Mouse (Mus musculus) kidney, embryonic 14.5 days (tissue): ENCODE results near the gene Prcp. TPM values are rescaled to one million over a fixed set of nuclear protein-coding genes. Genes with fewer than 3 reads are reported as not detected.

Experiments used
- ATAC-seq: fragments of 200-750 bp; cut with Nextera tagmentation; 2 replicates; pipeline ENCODE4 v1.8.0; 2017; ENCODE audit warnings: moderate number of reproducible peaks, mild to moderate bottlenecking, moderate TSS enrichment, moderate library complexity; ENCODE audit not compliant: low FRiP score, low TSS enrichment
- H3K27ac ChIP-seq: fragments of 300-500 bp; sonication (generic); 2 replicates; pipeline ENCODE4 v1.5.1; 2014; ENCODE audit warnings: low read depth, mild to moderate bottlenecking, low read length, moderate library complexity, mixed read lengths
- H3K27me3 ChIP-seq: fragments of 300-500 bp; sonication (generic); 2 replicates; pipeline ENCODE4 v1.6.1; 2014; ENCODE audit warnings: mild to moderate bottlenecking, low read length; ENCODE audit not compliant: control insufficient read depth, insufficient read depth
- H3K36me3 ChIP-seq: fragments of 300-500 bp; sonication (generic); 2 replicates; pipeline ENCODE4 v1.6.1; 2014; ENCODE audit warnings: low read length, mixed read lengths; ENCODE audit not compliant: control insufficient read depth, insufficient read depth
- H3K4me1 ChIP-seq: fragments of 300-500 bp; sonication (generic); 2 replicates; pipeline ENCODE4 v1.6.1; 2014; ENCODE audit warnings: low read length, mixed read lengths; ENCODE audit not compliant: control insufficient read depth, insufficient read depth
- H3K4me2 ChIP-seq: fragments of 300-500 bp; sonication (generic); replicated peaks from 2 replicates; pipeline ENCODE4 v1.6.1; 2014; ENCODE audit warnings: low read depth, mild to moderate bottlenecking, low read length
- H3K4me3 ChIP-seq: fragments of 300-500 bp; sonication (generic); 2 replicates; pipeline ENCODE4 v1.5.1; 2014; ENCODE audit warnings: mild to moderate bottlenecking, low read length
- H3K9ac ChIP-seq: fragments of 300-500 bp; sonication (generic); 2 replicates; pipeline ENCODE4 v1.6.1; 2014; ENCODE audit warnings: low read depth, mild to moderate bottlenecking, low read length, moderate library complexity
- H3K9me3 ChIP-seq: fragments of 300-500 bp; sonication (generic); 2 replicates; pipeline ENCODE4 v1.6.1; 2016; ENCODE audit warnings: low read length; ENCODE audit not compliant: control insufficient read depth
- WGBS: fragments of 180-500 bp; shearing (Covaris S2); extraction: QIAGEN DNeasy Blood & Tissue Kit; methylation state at CpG from one replicate; pipeline ENCODE4 v1.1.7; 2014; 5-methylcytosine and 5-hydroxymethylcytosine counted together
- polyA plus RNA-seq: library from polyadenylated mRNA; unstranded; fragments of >200 nt; fragmentation: Nextera tagmentation; extraction: Ambion mirVana; gene quantifications from 2 replicates; pipeline ENCODE4 v1.2.1, GENCODE M21; 2014

Gene Prcp
- polyA plus RNA-seq, 1 experiment from 2014 or later: 24.2 TPM

DNA sequence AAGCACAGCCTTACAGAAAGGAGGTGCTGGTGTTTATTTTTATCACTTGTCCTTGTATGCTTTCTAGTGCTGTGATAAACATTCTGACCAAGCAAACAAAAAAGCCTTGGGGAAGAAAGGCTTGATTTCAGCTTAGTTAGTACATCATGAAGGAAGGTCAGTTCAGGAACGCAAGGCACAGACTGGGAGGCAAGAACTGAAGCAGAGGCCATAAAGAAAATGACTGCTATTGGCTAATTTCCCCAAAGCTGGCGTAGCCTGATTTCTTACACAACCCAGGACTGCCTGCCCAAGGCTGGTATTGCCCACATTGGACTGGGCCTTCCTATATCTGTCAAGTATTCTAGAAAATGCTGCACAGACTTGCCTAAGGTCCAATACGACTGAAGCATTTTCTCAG is 26.0 kb upstream of the Prcp start:
- WGBS: 74% methylated on average over 3 of the region's 3 CpGs
- H3K9me3 ChIP-seq: no peaks in the 10 kb centered on the region
- ATAC-seq: no peak

GRCm38 (mm10) chr7:92866526-92866925 is 7.7 kb upstream of the Prcp start:
- no peak overlapping the region for H3K27ac ChIP-seq
- H3K36me3 ChIP-seq: peaks cover 13% of the 10 kb centered on the region
- no peaks in the 10 kb centered on the region for H3K4me1 ChIP-seq
- no peak overlapping the region for H3K4me3 ChIP-seq
- H3K27me3 ChIP-seq: no peaks in the 10 kb centered on the region
- WGBS: 42% methylated on average over 2 of the region's 2 CpGs
- no peak for ATAC-seq
- no peaks in the 10 kb centered on the region for H3K9me3 ChIP-seq
- H3K4me2 ChIP-seq: no peak overlapping the region
- H3K9ac ChIP-seq: no peak overlapping the region

More for the DNA sequence above, 26.0 kb upstream of the Prcp start:
- H3K4me3 ChIP-seq: no peak overlapping the region
- no peak overlapping the region for H3K4me2 ChIP-seq
- no peaks in the 10 kb centered on the region for H3K36me3 ChIP-seq
- H3K27ac ChIP-seq: no peak overlapping the region
- H3K27me3 ChIP-seq: no peaks in the 10 kb centered on the region
- no peaks in the 10 kb centered on the region for H3K4me1 ChIP-seq
- no peak overlapping the region for H3K9ac ChIP-seq

- H3K27me3 ChIP-seq: no peaks in the 10 kb centered on the region
- H3K36me3 ChIP-seq: peaks cover 7% of the 10 kb centered on the region
- peaks cover 5% of the 10 kb centered on the region; the same call in 1 of the 2 replicates for H3K4me1 ChIP-seq
- no peak overlapping the region for H3K4me2 ChIP-seq
- ATAC-seq: no peak
- no peaks in the 10 kb centered on the region for H3K9me3 ChIP-seq
- 74% methylated on average over 3 of the region's 3 CpGs for WGBS
- H3K9ac ChIP-seq: no peak overlapping the region
- H3K4me3 ChIP-seq: no peak overlapping the region
- H3K27ac ChIP-seq: no peak overlapping the region
Measured at GRCm38 (mm10) chr7:92870161-92870560, 4.1 kb upstream of the Prcp start.

GRCm38 (mm10) chr7:92871596-92871995 is 2.7 kb upstream of the Prcp start:
- no peak overlapping the region for H3K9ac ChIP-seq
- H3K36me3 ChIP-seq: peaks cover 2% of the 10 kb centered on the region; the same call in 1 of the 2 replicates
- H3K9me3 ChIP-seq: no peaks in the 10 kb centered on the region
- WGBS: 90% methylated on average over 4 of the region's 4 CpGs
- no peak overlapping the region for H3K27ac ChIP-seq
- ATAC-seq: no peak
- no peak overlapping the region for H3K4me2 ChIP-seq
- H3K4me3 ChIP-seq: no peak overlapping the region
- H3K27me3 ChIP-seq: no peaks in the 10 kb centered on the region
- peaks cover 11% of the 10 kb centered on the region; the same call in 1 of the 2 replicates for H3K4me1 ChIP-seq

DNA sequence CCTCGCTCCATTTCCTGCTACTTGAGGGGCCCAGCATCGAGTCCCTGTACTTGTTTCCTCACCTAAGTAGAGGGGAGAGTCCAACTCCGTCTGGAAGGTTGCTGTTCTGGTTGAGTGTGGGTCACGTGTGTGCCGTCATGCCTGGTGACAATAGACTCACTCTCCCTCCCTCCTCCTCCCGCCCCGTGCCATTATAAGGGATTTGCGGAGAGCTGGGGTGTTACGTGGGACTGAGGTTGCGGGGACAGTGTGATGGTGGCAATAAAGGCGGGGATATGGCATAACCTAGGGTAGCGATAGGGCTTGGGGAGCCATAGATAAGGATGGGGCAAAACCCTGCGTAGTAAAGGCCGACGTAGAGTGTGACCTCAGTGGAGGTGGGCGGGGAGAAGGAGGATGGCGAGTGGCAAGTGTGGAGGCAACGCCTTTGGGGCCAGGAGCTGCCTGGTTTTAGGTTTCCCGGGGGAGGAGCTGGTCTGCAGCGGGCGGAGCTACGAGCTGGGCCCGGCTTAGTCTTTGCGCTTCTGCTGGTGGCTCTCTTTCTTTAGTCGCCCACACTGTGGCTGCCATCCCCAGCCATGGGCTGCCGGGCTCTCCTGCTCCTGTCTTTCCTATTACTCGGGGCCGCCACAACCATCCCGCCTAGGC is 615 bp downstream of the Prcp start:
- no peaks in the 10 kb centered on the region for H3K9me3 ChIP-seq
- ATAC-seq: peak; percentile 90
- H3K27ac ChIP-seq: peak overlapping the region; percentile 97
- no peaks in the 10 kb centered on the region for H3K27me3 ChIP-seq
- H3K4me2 ChIP-seq: peak overlapping the region; percentile 65
- under 1% methylated on average over 29 of the region's 29 CpGs for WGBS
- no peaks in the 10 kb centered on the region; the same call in 1 of the 2 replicates for H3K36me3 ChIP-seq
- H3K4me1 ChIP-seq: peaks cover 13% of the 10 kb centered on the region; the same call in 1 of the 2 replicates
- peak overlapping the region; percentile 75 for H3K9ac ChIP-seq
- H3K4me3 ChIP-seq: peak overlapping the region; percentile 60

DNA sequence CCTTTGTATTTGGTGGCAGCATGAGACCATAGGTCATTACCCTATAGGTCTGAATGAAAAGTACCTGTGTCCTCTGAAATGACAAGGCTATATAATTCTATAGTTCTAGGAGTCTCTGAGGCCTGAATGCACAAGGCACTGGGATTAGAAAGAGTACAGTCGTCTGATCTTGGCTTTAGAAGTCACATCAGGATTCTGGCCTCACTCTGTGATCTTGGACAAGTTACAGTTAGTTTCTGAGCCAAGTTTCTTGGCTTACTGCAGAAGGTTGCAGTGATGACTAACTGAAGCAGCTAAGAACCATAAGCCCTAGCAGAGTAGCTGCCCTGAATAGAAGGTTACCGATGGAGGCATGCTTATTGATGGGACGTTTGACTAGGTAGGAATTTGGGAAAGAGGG is 1.8 kb downstream of the Prcp start:
- H3K4me1 ChIP-seq: peaks cover 13% of the 10 kb centered on the region; the same call in 1 of the 2 replicates
- H3K36me3 ChIP-seq: no peaks in the 10 kb centered on the region; the same call in 1 of the 2 replicates
- H3K9ac ChIP-seq: peak overlapping the region; percentile 75
- no peak overlapping the region; the same call in 1 of the 2 replicates for H3K27ac ChIP-seq
- H3K4me3 ChIP-seq: peak overlapping the region; percentile 60; the same call in 1 of the 2 replicates
- no peaks in the 10 kb centered on the region for H3K9me3 ChIP-seq
- no peaks in the 10 kb centered on the region for H3K27me3 ChIP-seq
- 17% methylated on average over 3 of the region's 3 CpGs for WGBS
- ATAC-seq: no peak
- H3K4me2 ChIP-seq: peak overlapping the region; percentile 65

DNA sequence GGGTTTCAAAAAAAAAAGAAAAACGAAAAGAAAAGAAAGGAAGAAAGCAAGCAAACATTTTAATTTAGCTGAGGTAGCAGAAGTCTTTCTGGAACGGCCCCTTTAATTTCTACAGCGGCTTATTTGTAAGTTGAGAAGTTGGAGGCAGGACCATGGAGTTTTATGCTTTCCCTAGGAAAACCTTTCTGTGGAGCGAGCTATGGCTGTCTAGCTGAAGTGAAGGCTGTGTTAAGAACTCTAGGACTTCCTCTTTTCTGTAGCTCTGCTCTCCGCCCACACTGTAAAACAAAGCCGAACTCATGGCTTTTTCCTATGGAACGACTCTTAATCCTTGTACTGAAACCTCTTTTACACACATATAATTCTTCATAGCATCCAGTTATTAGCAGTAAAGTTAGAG is 2.3 kb downstream of the Prcp start:
- H3K4me3 ChIP-seq: peak overlapping the region; percentile 60
- H3K9me3 ChIP-seq: no peaks in the 10 kb centered on the region
- WGBS: 7% methylated on average over 7 of the region's 7 CpGs
- H3K27ac ChIP-seq: peak overlapping the region; percentile 65
- no peaks in the 10 kb centered on the region for H3K36me3 ChIP-seq
- H3K27me3 ChIP-seq: no peaks in the 10 kb centered on the region
- peak overlapping the region; percentile 65 for H3K4me2 ChIP-seq
- no peak for ATAC-seq
- H3K9ac ChIP-seq: peak overlapping the region; percentile 19; the same call in 1 of the 2 replicates
- peaks cover 13% of the 10 kb centered on the region; the same call in 1 of the 2 replicates for H3K4me1 ChIP-seq

DNA sequence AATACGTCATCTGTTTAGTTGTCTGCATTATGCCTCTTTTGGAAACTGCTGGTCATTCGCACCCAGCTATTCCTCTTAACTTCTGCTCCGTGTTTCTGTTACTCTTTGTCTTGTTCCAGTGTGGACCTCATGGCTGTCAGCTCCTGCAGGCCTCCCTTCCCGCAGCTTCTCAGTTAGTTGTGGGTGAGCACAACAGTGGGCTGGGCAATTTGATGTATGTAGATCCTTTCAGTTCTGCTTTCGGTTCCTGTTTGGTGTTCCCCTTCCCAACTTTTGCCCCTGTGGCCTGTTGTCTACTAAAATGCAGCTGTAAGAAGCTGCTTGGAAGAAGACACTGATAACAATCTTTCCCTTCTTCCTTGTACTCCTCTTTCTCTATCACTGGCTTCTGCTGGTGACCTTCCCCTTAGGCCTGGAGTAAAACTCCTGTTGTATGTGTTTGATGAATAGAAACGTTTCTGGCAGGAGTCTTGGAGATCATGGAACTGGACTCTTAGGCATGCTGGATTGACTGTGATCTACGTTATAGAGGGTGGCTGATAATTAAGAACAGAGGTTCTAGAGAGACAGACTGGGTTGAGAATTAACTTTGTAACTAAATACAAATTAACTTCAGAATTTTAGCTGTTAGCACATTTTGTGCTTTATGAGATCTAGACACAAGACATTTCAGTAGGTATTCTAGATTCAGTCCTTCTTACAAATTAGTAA is 4.5 kb downstream of the Prcp start:
- no peak overlapping the region for H3K4me3 ChIP-seq
- peaks cover 9% of the 10 kb centered on the region; the same call in 1 of the 2 replicates for H3K4me1 ChIP-seq
- 78% methylated on average over 7 of the region's 7 CpGs for WGBS
- H3K4me2 ChIP-seq: no peak overlapping the region
- H3K9me3 ChIP-seq: no peaks in the 10 kb centered on the region
- no peak overlapping the region for H3K9ac ChIP-seq
- no peaks in the 10 kb centered on the region for H3K27me3 ChIP-seq
- no peak overlapping the region for H3K27ac ChIP-seq
- ATAC-seq: no peak
- H3K36me3 ChIP-seq: no peaks in the 10 kb centered on the region
